Mouse (Mus musculus) T-cell, adult 66 days (primary cell): Measurements from ENCODE around the gene Gm17655. TPM values are rescaled to one million over a fixed set of nuclear protein-coding genes. Genes with fewer than 3 reads are reported as not detected.

Experiments used
- total RNA-seq, 2 experiments: library from RNA; stranded (reverse); gene quantifications; 3 replicates in 1 of 2; 4 replicates in 1 of 2; pipeline ENCODE4 v1.2.4; 2023

The Gm17655 gene
- total RNA-seq = 10 to 100 TPM; 13.2 to 13.8 TPM

DNA sequence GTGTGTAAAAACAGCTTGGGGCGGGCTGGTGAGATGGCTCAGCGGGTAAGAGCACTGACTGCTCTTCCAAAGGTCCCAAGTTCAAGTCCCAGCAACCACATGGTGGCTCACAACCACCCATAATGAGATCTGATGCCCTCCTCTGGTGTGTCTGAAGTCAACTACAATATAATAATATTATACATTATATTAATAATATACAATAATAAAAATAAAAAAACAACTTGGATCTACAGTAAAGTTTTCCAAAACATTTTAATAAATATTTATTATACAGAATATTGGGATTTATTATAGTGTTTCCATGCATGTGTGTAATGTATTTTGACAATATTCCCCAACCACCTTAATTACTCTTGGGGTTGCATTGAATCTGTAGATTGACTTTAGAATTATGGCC is at the start of gene Gm17655:
Gene Gm17655 (minus strand): TSS at position 101 of the 400 bp plus-strand sequence.

DNA sequence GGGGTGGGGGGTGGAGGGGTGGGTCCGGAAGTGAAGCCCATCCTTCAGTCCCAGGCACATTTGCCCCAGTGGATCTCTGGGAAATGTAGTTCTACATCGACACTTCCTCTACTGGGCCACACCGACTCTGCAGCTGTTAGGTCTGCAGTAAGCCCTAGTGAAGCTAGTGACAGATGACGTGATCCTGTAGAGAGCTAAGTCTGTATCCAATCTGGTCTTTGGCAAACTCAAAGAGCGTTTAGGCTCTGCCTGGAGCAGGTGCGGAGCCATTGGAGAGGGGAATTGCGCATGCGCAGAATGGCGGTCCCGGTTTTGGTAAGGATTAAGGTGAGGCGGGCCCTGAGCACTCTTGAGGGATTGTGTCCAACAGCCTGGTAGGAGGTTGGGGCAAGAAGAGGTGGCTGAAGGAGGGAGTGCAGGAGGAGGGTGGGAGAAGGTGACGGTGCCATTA is 37.7 kb upstream of the Gm17655 start, which contains the start of gene Zfp605:
Gene Zfp605 (plus strand): TSS at position 102 of the 451 bp plus-strand sequence.

DNA sequence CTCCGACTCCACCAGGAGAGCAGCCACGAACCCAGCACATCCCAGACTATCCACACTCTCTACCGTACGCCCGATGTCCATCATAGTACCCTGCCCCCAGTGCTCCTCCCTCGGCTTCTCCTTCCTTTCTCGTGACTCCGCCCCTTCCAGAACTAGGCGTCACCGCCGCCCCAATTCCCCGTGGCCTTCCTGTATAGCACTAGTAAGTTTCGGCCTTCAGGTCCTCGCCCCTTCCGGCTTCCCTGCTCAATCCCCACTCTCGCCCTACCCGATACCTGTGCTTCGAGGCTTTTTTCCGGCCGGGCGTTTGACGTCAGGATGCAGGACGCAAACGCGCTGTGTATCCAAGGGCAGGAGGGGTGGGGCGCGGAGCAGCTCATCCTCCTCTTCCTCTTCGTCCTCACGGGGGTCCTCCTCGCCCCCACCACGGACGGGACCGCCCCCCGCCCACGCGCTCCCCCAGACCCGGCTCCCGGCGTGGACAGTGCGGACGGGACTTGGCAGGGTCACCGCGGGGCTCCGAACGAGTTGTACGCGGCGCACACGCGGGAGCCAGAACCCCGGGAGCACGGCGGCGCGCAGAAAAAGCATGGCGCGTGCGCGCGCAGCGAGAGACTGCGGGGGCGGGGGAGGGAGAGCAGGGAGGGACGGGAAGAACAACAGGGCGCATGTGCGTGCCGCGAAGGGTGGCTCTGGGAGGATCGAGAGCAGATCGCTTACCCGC is 35.4 kb upstream of the Gm17655 start, which contains the start of gene Gtpbp6:
Gene Gtpbp6 (minus strand): TSS at position 617 of the 724 bp plus-strand sequence.

DNA sequence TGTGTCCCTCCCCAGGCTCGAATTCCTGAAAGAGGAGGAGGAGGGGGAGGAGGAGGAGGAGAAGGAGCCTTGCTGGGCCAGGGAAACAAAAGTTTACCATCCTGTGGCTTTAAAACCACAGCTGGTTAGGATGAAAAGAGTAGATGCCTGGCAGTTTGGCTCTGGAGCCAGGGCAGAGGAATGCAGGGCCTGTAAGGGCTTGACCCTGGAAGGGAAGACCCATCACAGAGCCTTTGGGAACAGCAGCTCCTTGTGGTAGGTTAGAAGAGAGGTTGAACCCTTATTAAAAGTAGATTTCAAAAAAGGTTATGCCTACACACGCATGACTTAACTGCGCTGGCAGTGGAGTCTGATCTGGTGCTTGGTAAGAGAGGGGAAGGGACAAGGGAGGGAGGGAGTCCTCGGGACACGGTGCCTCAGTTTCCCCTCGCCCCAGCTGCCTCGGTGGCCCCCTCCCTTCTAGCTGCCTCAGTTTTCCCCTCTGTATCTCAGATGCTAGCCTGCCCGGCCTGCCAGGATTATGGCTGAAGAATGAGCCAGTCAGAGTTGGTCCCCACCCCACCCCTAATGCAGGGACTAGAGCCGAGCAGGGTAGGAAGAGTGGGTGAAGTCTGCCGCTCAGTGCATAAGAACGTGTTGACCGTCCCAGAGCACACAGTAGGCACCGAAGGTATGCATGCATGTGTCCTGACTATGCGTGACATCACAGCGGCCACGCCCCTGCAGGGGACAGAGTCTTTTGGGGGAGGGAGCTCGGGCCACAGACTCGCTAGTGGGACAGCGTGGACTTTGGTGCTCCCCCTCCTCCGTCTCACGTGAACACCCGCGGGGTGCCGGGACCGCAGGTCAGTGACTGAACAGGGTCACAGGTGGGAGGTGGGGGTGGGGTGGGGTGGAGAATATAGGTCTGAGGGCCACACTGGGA is 27.6 kb upstream of the Gm17655 start, which contains the start of gene Plcxd1:
Gene Plcxd1 (plus strand): TSS at position 314 of the 925 bp plus-strand sequence.

DNA sequence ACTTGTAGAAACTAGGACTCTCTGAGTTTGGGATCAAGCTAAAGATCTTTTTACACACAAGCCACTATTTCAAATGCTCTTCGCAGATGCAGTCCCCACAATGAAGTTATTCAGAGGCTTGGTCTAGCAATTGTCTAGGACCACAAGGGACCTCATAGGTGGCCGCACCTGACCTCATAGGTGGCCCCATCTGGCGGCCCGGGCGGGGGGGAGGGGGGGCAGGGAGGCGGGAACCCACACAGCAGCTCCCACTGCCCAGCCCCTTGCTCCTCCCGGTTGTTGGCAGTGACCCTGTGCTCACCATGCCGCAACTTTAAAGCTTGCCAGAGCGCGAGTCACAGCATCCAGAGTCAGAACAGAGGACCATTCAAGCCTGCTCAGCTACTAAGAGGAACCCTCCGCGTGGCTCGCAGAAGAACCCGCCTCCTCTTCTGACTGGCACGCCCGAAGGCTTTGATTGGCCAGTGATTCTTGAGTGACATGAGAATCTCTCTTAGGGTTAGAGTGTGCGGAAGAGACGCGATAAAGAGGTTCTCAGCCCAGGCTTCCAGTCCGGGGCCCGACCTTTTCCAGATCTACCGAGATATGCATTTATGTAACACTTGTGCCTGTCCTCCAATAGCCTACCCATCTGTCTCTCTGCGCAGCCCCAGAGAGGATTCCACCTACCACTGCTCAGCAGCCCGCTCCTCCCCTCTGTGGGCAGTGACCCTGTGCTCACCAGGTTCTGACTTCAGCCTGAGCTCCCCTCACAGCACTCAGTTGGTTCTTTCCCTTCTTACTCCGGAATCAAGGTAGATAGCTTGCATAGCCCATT is 21.9 kb upstream of the Gm17655 start, which contains the start of gene Gm35315:
Gene Gm35315 (minus strand): TSS at position 391 of the 817 bp plus-strand sequence.

Other genes starting within 250 kb of the Gm17655 start
- 10 to 100 TPM; 26.1 to 31.2 TPM for gene Gm15446, start 149.1 kb downstream of the Gm17655 start, total RNA-seq
- gene Zfp932, start 76.0 kb downstream of the Gm17655 start, total RNA-seq = 10 to 100 TPM; 41.4 to 43.3 TPM
- gene Gm35315, start 21.9 kb upstream of the Gm17655 start, total RNA-seq = 1 to 10 TPM in 1 of 2 experiments, under 1 TPM in 1; 0.39 to 1.7 TPM
- 1 to 10 TPM in 1 of 2 experiments, under 1 TPM in 1; 0.67 to 1.0 TPM for gene Plcxd1, start 27.5 kb upstream of the Gm17655 start, total RNA-seq
- gene Gtpbp6, start 35.7 kb upstream of the Gm17655 start, total RNA-seq = 100 to 1,000 TPM; 116 to 142 TPM
- gene Zfp605, start 37.6 kb upstream of the Gm17655 start, total RNA-seq = 1 to 10 TPM; 7.4 to 9.2 TPM
- 100 to 1,000 TPM in 1 of 2 experiments, 10 to 100 TPM in 1; 91.0 to 103 TPM for gene Chfr, start 63.3 kb upstream of the Gm17655 start, total RNA-seq
- gene Golga3, start 104.2 kb upstream of the Gm17655 start, total RNA-seq = 10 to 100 TPM; 31.9 to 44.3 TPM
- gene Ankle2, start 158.5 kb upstream of the Gm17655 start, total RNA-seq = 10 to 100 TPM; 47.5 to 57.6 TPM
- 10 to 100 TPM; 32.4 to 43.9 TPM for gene Pgam5, start 197.4 kb upstream of the Gm17655 start, total RNA-seq
- 1 to 10 TPM; 1.5 to 1.6 TPM for gene Pxmp2, start 213.7 kb upstream of the Gm17655 start, total RNA-seq
- 1 to 10 TPM; 7.3 to 10.0 TPM for gene Pole, start 213.8 kb upstream of the Gm17655 start, total RNA-seq